Comparison of ENCODE assay signal across 8 mouse cellular contexts in genomic region chr6:17170782-17171272, GRCm38 (mm10).
A peak's percentile ranks its signal among the peaks of the same experiment; 100 is the strongest.
DNase-seq lines count a peak whose midpoint lies in the region; ATAC-seq lines count a peak whose summit lies in the region.

No protein-coding gene starts in this region.

- H3K9ac ChIP-seq in forebrain, embryonic 12.5 days = no peak overlapping the region
- no peak overlapping the region for H3K9ac ChIP-seq in hindbrain, embryonic 12.5 days
- H3K9ac ChIP-seq in midbrain, embryonic 14.5 days (replicated peaks; ENCODE audit: low read length) = 0 out of 2 replicates have a peak overlapping the region, but pooled peaks have one; percentile 9

- peak; percentile 48 for DNase-seq in left cerebral cortex, postnatal 4 days
- no peak for DNase-seq in left cerebral cortex, postnatal 36 days (ENCODE audit: low spot score in 2 of 2)
- DNase-seq in midbrain, embryonic 14.5 days = no peak
- DNase-seq in spleen, adult 18-20 months = no peak
- DNase-seq in MN1 (ENCODE audit: low spot score) = no peak

- WGBS in forebrain, embryonic 12.5 days = 34% methylated on average over 7 of the region's 7 CpGs
- WGBS in hindbrain, embryonic 12.5 days = 41% methylated on average over 7 of the region's 7 CpGs
- WGBS in midbrain, embryonic 14.5 days = 23% methylated on average over 7 of the region's 7 CpGs

- no peaks in the 10 kb centered on the region for H3K27me3 ChIP-seq in forebrain, embryonic 12.5 days
- H3K27me3 ChIP-seq in hindbrain, embryonic 12.5 days = no peaks in the 10 kb centered on the region
- no peaks in the 10 kb centered on the region for H3K27me3 ChIP-seq in midbrain, embryonic 14.5 days (ENCODE audit: control insufficient read depth, insufficient read depth, low read length)

- H3K27ac ChIP-seq in forebrain, embryonic 12.5 days = peak overlapping the region; percentile 65; the same call in 1 of the 2 replicates
- H3K27ac ChIP-seq in hindbrain, embryonic 12.5 days = 0 out of 2 replicates have a peak overlapping the region, but pooled peaks have one; percentile 36
- H3K27ac ChIP-seq in midbrain, embryonic 14.5 days (replicated peaks; ENCODE audit: low read depth, low read length) = peak overlapping the region; percentile 63

- intact Hi-C loops in left cerebral cortex, postnatal 4 days (cut with DNase I) = no loop called here
- intact Hi-C loops in left cerebral cortex, postnatal 36 days (cut with DNase I) = loop anchor here (10.0 kb wide), 1 partner anchor 114 kb away; the partner anchor contains the start of gene Cav2

- no peaks in the 10 kb centered on the region; the same call in 1 of the 2 replicates for H3K9me3 ChIP-seq in forebrain, embryonic 12.5 days
- no peaks in the 10 kb centered on the region for H3K9me3 ChIP-seq in hindbrain, embryonic 12.5 days (replicated peaks)
- H3K9me3 ChIP-seq in midbrain, embryonic 14.5 days (ENCODE audit: control insufficient read depth, low read length) = no peaks in the 10 kb centered on the region

- peaks cover 25% of the 10 kb centered on the region for H3K4me1 ChIP-seq in forebrain, embryonic 12.5 days
- H3K4me1 ChIP-seq in hindbrain, embryonic 12.5 days = peaks cover 25% of the 10 kb centered on the region
- H3K4me1 ChIP-seq in midbrain, embryonic 14.5 days (ENCODE audit: control insufficient read depth, insufficient read depth, low read length) = peaks cover 27% of the 10 kb centered on the region

- H3K4me3 ChIP-seq in forebrain, embryonic 12.5 days (replicated peaks) = no peak overlapping the region
- no peak overlapping the region for H3K4me3 ChIP-seq in hindbrain, embryonic 12.5 days
- H3K4me3 ChIP-seq in midbrain, embryonic 14.5 days (replicated peaks; ENCODE audit: low read depth, low read length) = 0 out of 2 replicates have a peak overlapping the region, but pooled peaks have one; percentile 4

- no peaks in the 10 kb centered on the region for H3K36me3 ChIP-seq in forebrain, embryonic 12.5 days (replicated peaks)
- H3K36me3 ChIP-seq in hindbrain, embryonic 12.5 days = no peaks in the 10 kb centered on the region
- H3K36me3 ChIP-seq in midbrain, embryonic 14.5 days (ENCODE audit: control insufficient read depth, insufficient read depth, low read length) = no peaks in the 10 kb centered on the region

- H3K4me2 ChIP-seq in forebrain, embryonic 12.5 days = peak overlapping the region; percentile 34
- H3K4me2 ChIP-seq in hindbrain, embryonic 12.5 days (replicated peaks) = peak overlapping the region; percentile 37
- H3K4me2 ChIP-seq in midbrain, embryonic 14.5 days (ENCODE audit: low read length) = peak overlapping the region; percentile 41

- ATAC-seq in forebrain, embryonic 12.5 days (ENCODE audit: low FRiP score) = peak; percentile 37; the same call in 1 of the 2 replicates
- ATAC-seq in hindbrain, embryonic 12.5 days (ENCODE audit: low FRiP score) = peak; percentile 36
- peak; percentile 10; the same call in 1 of the 2 replicates for ATAC-seq in midbrain, embryonic 14.5 days (ENCODE audit: low FRiP score, low TSS enrichment)
- no peak for ATAC-seq in monocyte, adult 5-6 weeks (replicated peaks; ENCODE audit: insufficient number of reproducible peaks, low FRiP score, low TSS enrichment, poor library complexity, severe bottlenecking)
